Mouse (Mus musculus): ENCODE data around the gene Rbl2. TPM values are rescaled to one million over a fixed set of nuclear protein-coding genes. Genes with fewer than 3 reads are reported as not detected.

The Rbl2 gene
- polyA plus RNA-seq (2012), result 3.4 and 4.5 TPM in 2 replicates

GRCm38 (mm10) chr8:91069834-91070233, at the start of gene Rbl2:
TSS of gene Rbl2 (plus strand) at chr8:91070057.
- no peak for TF ChIP-seq GATA1 (IDR thresholded peaks at IDR 0.05; ENCODE audit: low read length)

- no peak for TF ChIP-seq GATA1 (IDR thresholded peaks at IDR 0.05; ENCODE audit: low read length)
These were observed 35.4 kb upstream of the Rbl2 start for GRCm38 (mm10) chr8:91034417-91034816.

- TF ChIP-seq GATA1 (IDR thresholded peaks at IDR 0.05; ENCODE audit: low read length), result no peak
These were observed 33.0 kb upstream of the Rbl2 start for GRCm38 (mm10) chr8:91036905-91037304.

- TF ChIP-seq GATA1 (IDR thresholded peaks at IDR 0.05; ENCODE audit: low read length), result no peak
These were observed 31.2 kb upstream of the Rbl2 start for GRCm38 (mm10) chr8:91038637-91039036.

GRCm38 (mm10) chr8:91046370-91046769, 23.5 kb upstream of the Rbl2 start:
- TF ChIP-seq GATA1 (IDR thresholded peaks at IDR 0.05; ENCODE audit: low read length), result no peak

GRCm38 (mm10) chr8:91051037-91051436, 18.8 kb upstream of the Rbl2 start:
- no peak for TF ChIP-seq GATA1 (IDR thresholded peaks at IDR 0.05; ENCODE audit: low read length)

GRCm38 (mm10) chr8:91054418-91054817, 15.4 kb upstream of the Rbl2 start:
- no peak for TF ChIP-seq GATA1 (IDR thresholded peaks at IDR 0.05; ENCODE audit: low read length)

- TF ChIP-seq GATA1 (IDR thresholded peaks at IDR 0.05; ENCODE audit: low read length), result no peak
These were observed 13.0 kb upstream of the Rbl2 start for GRCm38 (mm10) chr8:91056848-91057247.

GRCm38 (mm10) chr8:91059086-91059578, 10.7 kb upstream of the Rbl2 start:
- no peak for TF ChIP-seq GATA1 (IDR thresholded peaks at IDR 0.05; ENCODE audit: low read length)

GRCm38 (mm10) chr8:91059884-91060510, 9.9 kb upstream of the Rbl2 start:
- no peak for TF ChIP-seq GATA1 (IDR thresholded peaks at IDR 0.05; ENCODE audit: low read length)

GRCm38 (mm10) chr8:91060555-91061471, 9.0 kb upstream of the Rbl2 start:
- no peak for TF ChIP-seq GATA1 (IDR thresholded peaks at IDR 0.05; ENCODE audit: low read length)

- no peak for TF ChIP-seq GATA1 (IDR thresholded peaks at IDR 0.05; ENCODE audit: low read length)
These were observed 4.7 kb upstream of the Rbl2 start for GRCm38 (mm10) chr8:91065179-91065578.

GRCm38 (mm10) chr8:91069407-91069806, 450 bp upstream of the Rbl2 start:
- TF ChIP-seq GATA1 (IDR thresholded peaks at IDR 0.05; ENCODE audit: low read length), result no peak

GRCm38 (mm10) chr8:91070275-91070859, 510 bp downstream of the Rbl2 start:
- TF ChIP-seq GATA1 (IDR thresholded peaks at IDR 0.05; ENCODE audit: low read length), result no peak

GRCm38 (mm10) chr8:91077077-91077867, 7.4 kb downstream of the Rbl2 start:
- peak; percentile 94 for TF ChIP-seq GATA1 (IDR thresholded peaks at IDR 0.05; ENCODE audit: low read length)
